Mouse (Mus musculus): ENCODE data around the gene Cyp2c37. TPM values are rescaled to one million over a fixed set of nuclear protein-coding genes. Genes with fewer than 3 reads are reported as not detected.
"Not testable (repeated sequence)": the region's sequence is repeated elsewhere in the genome, so short reads cannot be mapped to it uniquely, and the experiment has no call there.

Gene Cyp2c37
- not detected in 2 replicates for polyA plus RNA-seq (2015; fragmentation: Nextera tagmentation; extraction: Ambion mirVana)

DNA sequence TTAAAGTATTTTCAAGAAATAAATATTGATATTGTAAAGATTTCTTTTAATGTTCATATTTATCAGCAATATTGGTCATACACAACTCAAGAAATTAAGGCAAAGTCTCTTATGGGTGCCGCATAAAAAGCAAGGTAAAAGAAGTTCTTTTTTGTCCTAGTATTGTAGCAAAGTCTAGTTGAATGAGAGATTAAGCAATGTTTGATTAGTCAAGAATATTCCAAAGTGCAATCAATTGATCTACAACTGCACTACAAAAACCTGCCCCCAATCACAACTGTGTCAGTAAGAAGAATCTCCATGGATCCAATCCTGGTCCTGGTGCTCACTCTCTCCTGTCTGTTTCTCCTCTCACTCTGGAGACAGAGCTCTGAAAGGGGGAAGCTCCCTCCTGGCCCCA lies at the start of gene Cyp2c37:
Gene Cyp2c37 (plus strand): TSS at position 285 of the 400 bp plus-strand sequence.
- H3K9me3 ChIP-seq; H3K36me3 ChIP-seq; H3K27ac ChIP-seq; H3K4me2 ChIP-seq (replicated peaks); H3K9ac ChIP-seq; H3K4me3 ChIP-seq; H3K4me1 ChIP-seq; H3K27me3 ChIP-seq; ATAC-seq (ENCODE audit: low FRiP score, low read depth): not testable (repeated sequence)
- 100% methylated on average over 1 of the region's 1 CpGs for WGBS

DNA sequence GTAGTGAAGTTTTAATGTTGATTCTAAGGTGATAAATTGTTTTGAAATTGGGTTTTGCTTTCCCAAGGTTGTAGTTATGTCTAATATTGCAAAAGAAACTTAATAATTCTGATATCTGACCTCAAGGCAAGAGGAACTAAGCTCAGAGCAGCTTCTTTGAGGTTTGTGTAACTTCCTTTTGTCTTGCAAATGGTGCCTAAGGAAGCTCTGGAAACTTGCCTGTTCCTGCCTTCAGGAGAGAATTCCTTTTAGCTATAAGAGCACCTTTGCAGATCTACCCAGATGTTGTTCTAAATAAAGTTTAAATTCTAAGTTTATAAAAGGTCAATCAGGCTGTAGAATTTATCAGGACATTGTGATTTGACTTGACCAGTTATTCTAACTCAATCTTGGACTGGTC lies 31.4 kb upstream of the Cyp2c37 start:
- not testable (repeated sequence) for H3K4me1 ChIP-seq; H3K9ac ChIP-seq; ATAC-seq (ENCODE audit: low FRiP score, low read depth)

DNA sequence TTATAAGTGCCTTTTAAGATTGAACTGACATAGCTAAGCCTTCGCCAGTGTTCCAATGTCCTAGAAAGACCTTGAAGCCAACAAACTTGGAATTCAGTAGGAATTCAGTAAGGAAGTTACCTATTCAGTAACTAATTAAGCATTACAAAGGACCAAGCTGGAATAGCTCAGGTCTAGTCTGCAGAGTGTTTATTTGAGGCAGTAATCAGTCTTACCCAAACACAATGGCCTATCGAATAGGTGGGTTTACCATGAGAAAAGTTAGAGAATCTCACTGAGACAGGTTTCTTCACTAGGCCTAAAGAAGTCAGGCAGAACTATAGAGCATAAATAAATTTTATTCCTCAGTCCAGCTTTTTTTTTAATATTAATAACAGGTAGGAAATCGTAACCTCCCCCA lies 21.1 kb upstream of the Cyp2c37 start:
- H3K27me3 ChIP-seq; H3K4me3 ChIP-seq; H3K36me3 ChIP-seq; H3K27ac ChIP-seq; H3K4me1 ChIP-seq; H3K4me2 ChIP-seq (replicated peaks); H3K9ac ChIP-seq; ATAC-seq (ENCODE audit: low FRiP score, low read depth): not testable (repeated sequence)
- H3K9me3 ChIP-seq: peaks cover 11% of the 10 kb centered on the region
- 83% methylated on average over 3 of the region's 3 CpGs for WGBS

More for the DNA sequence above, 31.4 kb upstream of the Cyp2c37 start:
- not testable (repeated sequence) for H3K4me2 ChIP-seq (replicated peaks); H3K27ac ChIP-seq; H3K36me3 ChIP-seq; H3K27me3 ChIP-seq; H3K4me3 ChIP-seq
- H3K9me3 ChIP-seq: peaks cover 17% of the 10 kb centered on the region

DNA sequence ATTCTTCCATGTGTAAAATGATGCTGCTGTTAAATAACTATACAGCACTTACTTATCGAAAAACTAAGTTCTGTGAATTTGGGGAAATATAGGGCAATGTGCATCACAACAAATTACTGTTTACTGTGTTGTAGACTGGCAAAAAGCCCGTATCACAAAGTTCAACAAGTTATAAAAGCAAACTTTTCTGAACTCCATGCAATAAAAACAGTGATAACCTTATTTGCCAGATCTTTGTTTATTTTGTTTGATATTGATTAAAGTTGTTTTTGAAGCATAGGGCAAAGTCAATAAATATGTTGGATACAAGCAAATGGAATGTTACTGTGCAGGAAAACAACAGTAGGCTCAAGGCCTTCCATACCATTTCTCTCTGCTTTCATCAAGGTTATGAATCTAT lies 2.8 kb upstream of the Cyp2c37 start:
- no peaks in the 10 kb centered on the region for H3K27me3 ChIP-seq
- H3K27ac ChIP-seq: no peak overlapping the region
- H3K9ac ChIP-seq: no peak overlapping the region
- no peaks in the 10 kb centered on the region for H3K36me3 ChIP-seq
- no peaks in the 10 kb centered on the region for H3K9me3 ChIP-seq
- H3K4me2 ChIP-seq (replicated peaks): no peak overlapping the region
- no peak overlapping the region for H3K4me3 ChIP-seq
- no peaks in the 10 kb centered on the region for H3K4me1 ChIP-seq
- 68% methylated on average over 2 of the region's 2 CpGs for WGBS
- no peak for ATAC-seq (ENCODE audit: low FRiP score, low read depth)

Other genes starting within 250 kb of the Cyp2c37 start
- gene Cyp2c40, start 179.6 kb upstream of the Cyp2c37 start, polyA plus RNA-seq (2015; fragmentation: Nextera tagmentation; extraction: Ambion mirVana): not detected in 2 replicates
- gene Cyp2c69, start 105.6 kb upstream of the Cyp2c37 start, polyA plus RNA-seq (2015; fragmentation: Nextera tagmentation; extraction: Ambion mirVana): not detected in 2 replicates
- gene Cyp2c54, start 81.4 kb downstream of the Cyp2c37 start, polyA plus RNA-seq (2015; fragmentation: Nextera tagmentation; extraction: Ambion mirVana): not detected in 2 replicates
- gene Cyp2c50, start 97.3 kb downstream of the Cyp2c37 start, polyA plus RNA-seq (2015; fragmentation: Nextera tagmentation; extraction: Ambion mirVana): not detected in 2 replicates
- gene Cyp2c70, start 194.9 kb downstream of the Cyp2c37 start, polyA plus RNA-seq (2015; fragmentation: Nextera tagmentation; extraction: Ambion mirVana): not detected in 2 replicates

Measured in limb, embryonic 13.5 days (tissue).